Mouse (Mus musculus) myocyte (in vitro differentiated cells): ENCODE data around the gene Rbmxl2.

Experiments used
- MYOD1 ChIP-seq, 3 experiments: IDR thresholded peaks; one replicate each; pipeline ENCODE4 v1.6.1; 2011; ENCODE audit warnings: control low read depth in 2 of 3, low read depth in 2 of 3, mild to moderate bottlenecking in 2 of 3, moderate library complexity in 1 of 3; ENCODE audit not compliant: insufficient read length in 2 of 3, control insufficient read depth in 1 of 3
- POLR2AphosphoS2 ChIP-seq: IDR thresholded peaks from one replicate; pipeline ENCODE4 v1.6.1; 2011; ENCODE audit warnings: low read depth, control low read depth; ENCODE audit not compliant: insufficient read length
- TCF12 ChIP-seq: IDR thresholded peaks from one replicate; pipeline ENCODE4 v1.6.1; 2011; ENCODE audit warnings: mild to moderate bottlenecking, control low read depth; ENCODE audit not compliant: poor library complexity, insufficient read depth, severe bottlenecking

DNA sequence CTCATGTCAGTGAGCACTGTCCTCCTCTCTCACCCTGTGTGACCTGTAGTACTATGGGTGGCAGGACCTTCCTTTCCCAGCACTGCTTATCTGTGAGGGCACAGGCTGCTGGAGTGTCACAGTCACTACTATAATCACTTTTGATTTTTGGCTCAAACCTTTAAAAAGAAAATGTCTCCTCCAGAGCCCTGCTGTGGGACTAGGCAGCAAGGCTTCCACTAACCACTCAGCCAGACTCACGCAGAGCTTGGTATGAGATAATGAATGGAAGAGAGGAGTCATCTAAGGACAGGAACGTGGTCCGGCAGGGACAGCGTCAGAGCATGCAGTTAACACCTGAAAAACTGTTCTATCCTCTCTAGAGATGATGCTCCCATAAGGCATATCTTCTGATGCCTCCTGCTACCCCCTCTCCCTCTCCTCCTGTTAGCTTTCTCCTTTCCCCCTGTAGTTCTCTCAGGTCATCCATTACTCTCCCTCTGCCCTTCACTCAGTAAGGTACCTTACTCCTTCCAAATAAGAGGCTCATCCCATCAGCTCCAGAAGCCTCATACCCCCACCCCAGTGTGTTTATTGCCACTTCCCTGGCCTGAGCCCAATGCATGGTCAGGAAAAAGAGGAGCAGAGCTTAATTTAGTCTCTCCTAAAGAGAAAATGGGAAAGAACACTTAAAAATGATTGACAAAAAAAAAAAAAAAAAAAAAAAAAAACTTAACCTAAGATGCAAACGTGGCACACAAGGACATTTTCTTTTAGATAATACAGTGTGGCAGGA, 41.2 kb downstream of the Rbmxl2 start:
- TF ChIP-seq MYOD1 (IDR thresholded peaks at IDR 0.05; ENCODE audit: control insufficient read depth in 1 of 3, insufficient read length in 2 of 3, low read depth in 2 of 3) = no peak
- no peak for TF ChIP-seq TCF12
- TF ChIP-seq POLR2AphosphoS2 = no peak
